Mouse (Mus musculus): ENCODE data around the gene Cd86. TPM values are rescaled to one million over a fixed set of nuclear protein-coding genes. Genes with fewer than 3 reads are reported as not detected.

The Cd86 gene
- polyA plus RNA-seq, 1 experiment from 2014 or later, result 2.3 TPM

- Histone ChIP-seq H3K9me3 (ENCODE audit: control insufficient read depth, low read length) (no peaks in the 10 kb centered on the region), H3K27me3 (replicated peaks; ENCODE audit: control insufficient read depth, insufficient read depth, low read length) (peaks cover 4% of the 10 kb centered on the region), H3K9ac (ENCODE audit: low read depth, low read length) (peak within 1 kb of the TSS; percentile 71), H3K4me1 (ENCODE audit: control insufficient read depth, insufficient read depth, low read length) (0 out of 2 replicates have a peak, but pooled peaks cover 3% of the 10 kb centered on the region), H3K4me3 (ENCODE audit: low read length) (peak within 1 kb of the TSS; percentile 59), H3K27ac (ENCODE audit: low read length) (0 out of 2 replicates have a peak within 1 kb of the TSS, but pooled peaks have one; percentile 10), H3K36me3 (ENCODE audit: control insufficient read depth, insufficient read depth, low read length) (no peaks in the 10 kb centered on the region), H3K4me2 (ENCODE audit: low read depth, low read length) (peak within 1 kb of the TSS; percentile 58)
- ATAC-seq, result peak; percentile 97
- 3% methylated on average over 40 of the region's 40 CpGs for WGBS
Observed at GRCm38 (mm10) chr16:36693818-36694413, 28.0 kb upstream of the Cd86 start, which contains the start of gene Ildr1. Gene Ildr1, plus strand, starts transcription at chr16:36693978.

GRCm38 (mm10) chr16:36691484-36691883 lies 25.6 kb upstream of the Cd86 start:
- no peak overlapping the region for H3K27ac ChIP-seq (ENCODE audit: low read length)

GRCm38 (mm10) chr16:36688076-36688475 lies 22.2 kb upstream of the Cd86 start:
- no peaks in the 10 kb centered on the region for H3K27me3 ChIP-seq (replicated peaks; ENCODE audit: control insufficient read depth, insufficient read depth, low read length)
- no peak overlapping the region for H3K27ac ChIP-seq (ENCODE audit: low read length)
- H3K4me2 ChIP-seq (ENCODE audit: low read depth, low read length), result no peak overlapping the region
- H3K9ac ChIP-seq (ENCODE audit: low read depth, low read length), result no peak overlapping the region
- no peak overlapping the region for H3K4me3 ChIP-seq (ENCODE audit: low read length)
- no peaks in the 10 kb centered on the region for H3K36me3 ChIP-seq (ENCODE audit: control insufficient read depth, insufficient read depth, low read length)
- WGBS, result 86% methylated on average over 2 of the region's 2 CpGs
- H3K9me3 ChIP-seq (ENCODE audit: control insufficient read depth, low read length), result no peaks in the 10 kb centered on the region
- ATAC-seq, result no peak
- 0 out of 2 replicates have a peak, but pooled peaks cover 2% of the 10 kb centered on the region for H3K4me1 ChIP-seq (ENCODE audit: control insufficient read depth, insufficient read depth, low read length)

More at GRCm38 (mm10) chr16:36691484-36691883, 25.6 kb upstream of the Cd86 start:
- no peak for ATAC-seq
- 61% methylated on average over 3 of the region's 3 CpGs for WGBS
- Histone ChIP-seq H3K9me3 (ENCODE audit: control insufficient read depth, low read length) (no peaks in the 10 kb centered on the region), H3K4me3 (ENCODE audit: low read length) (no peak overlapping the region), H3K27me3 (replicated peaks; ENCODE audit: control insufficient read depth, insufficient read depth, low read length) (peaks cover 4% of the 10 kb centered on the region), H3K4me1 (ENCODE audit: control insufficient read depth, insufficient read depth, low read length) (0 out of 2 replicates have a peak, but pooled peaks cover 3% of the 10 kb centered on the region), H3K36me3 (ENCODE audit: control insufficient read depth, insufficient read depth, low read length) (no peaks in the 10 kb centered on the region), H3K4me2 (ENCODE audit: low read depth, low read length) (no peak overlapping the region), H3K9ac (ENCODE audit: low read depth, low read length) (no peak overlapping the region)

- H3K4me2 ChIP-seq (ENCODE audit: low read depth, low read length), result no peak overlapping the region
- no peak overlapping the region for H3K4me3 ChIP-seq (ENCODE audit: low read length)
- no peaks in the 10 kb centered on the region for H3K4me1 ChIP-seq (ENCODE audit: control insufficient read depth, insufficient read depth, low read length)
- WGBS, result 71% methylated on average over 6 of the region's 6 CpGs
- no peak overlapping the region for H3K27ac ChIP-seq (ENCODE audit: low read length)
- no peaks in the 10 kb centered on the region for H3K36me3 ChIP-seq (ENCODE audit: control insufficient read depth, insufficient read depth, low read length)
- no peaks in the 10 kb centered on the region for H3K27me3 ChIP-seq (replicated peaks; ENCODE audit: control insufficient read depth, insufficient read depth, low read length)
- no peaks in the 10 kb centered on the region for H3K9me3 ChIP-seq (ENCODE audit: control insufficient read depth, low read length)
- ATAC-seq, result no peak
- H3K9ac ChIP-seq (ENCODE audit: low read depth, low read length), result no peak overlapping the region
Observed at GRCm38 (mm10) chr16:36684325-36684918, 18.5 kb upstream of the Cd86 start.

GRCm38 (mm10) chr16:36681829-36682228 lies 15.9 kb upstream of the Cd86 start:
- Histone ChIP-seq H3K4me1 (ENCODE audit: control insufficient read depth, insufficient read depth, low read length) (no peaks in the 10 kb centered on the region), H3K27ac (ENCODE audit: low read length) (no peak overlapping the region), H3K36me3 (ENCODE audit: control insufficient read depth, insufficient read depth, low read length) (no peaks in the 10 kb centered on the region), H3K9ac (ENCODE audit: low read depth, low read length) (no peak overlapping the region), H3K4me2 (ENCODE audit: low read depth, low read length) (no peak overlapping the region), H3K4me3 (ENCODE audit: low read length) (no peak overlapping the region), H3K9me3 (ENCODE audit: control insufficient read depth, low read length) (no peaks in the 10 kb centered on the region), H3K27me3 (replicated peaks; ENCODE audit: control insufficient read depth, insufficient read depth, low read length) (no peaks in the 10 kb centered on the region)
- ATAC-seq, result no peak
- WGBS, result 90% methylated on average over 3 of the region's 3 CpGs

GRCm38 (mm10) chr16:36675902-36676301 lies 10.0 kb upstream of the Cd86 start:
- Histone ChIP-seq H3K4me1 (ENCODE audit: control insufficient read depth, insufficient read depth, low read length) (no peaks in the 10 kb centered on the region), H3K4me2 (ENCODE audit: low read depth, low read length) (no peak overlapping the region), H3K9me3 (ENCODE audit: control insufficient read depth, low read length) (no peaks in the 10 kb centered on the region), H3K27ac (ENCODE audit: low read length) (no peak overlapping the region), H3K9ac (ENCODE audit: low read depth, low read length) (no peak overlapping the region), H3K36me3 (ENCODE audit: control insufficient read depth, insufficient read depth, low read length) (no peaks in the 10 kb centered on the region), H3K4me3 (ENCODE audit: low read length) (no peak overlapping the region), H3K27me3 (replicated peaks; ENCODE audit: control insufficient read depth, insufficient read depth, low read length) (no peaks in the 10 kb centered on the region)
- ATAC-seq, result no peak
- WGBS, result 93% methylated on average over 2 of the region's 2 CpGs

- no peaks in the 10 kb centered on the region for H3K27me3 ChIP-seq (replicated peaks; ENCODE audit: control insufficient read depth, insufficient read depth, low read length)
- ATAC-seq, result no peak
- no peaks in the 10 kb centered on the region for H3K9me3 ChIP-seq (ENCODE audit: control insufficient read depth, low read length)
- no peaks in the 10 kb centered on the region for H3K36me3 ChIP-seq (ENCODE audit: control insufficient read depth, insufficient read depth, low read length)
- no peak overlapping the region for H3K4me2 ChIP-seq (ENCODE audit: low read depth, low read length)
- no peaks in the 10 kb centered on the region for H3K4me1 ChIP-seq (ENCODE audit: control insufficient read depth, insufficient read depth, low read length)
- no peak overlapping the region for H3K4me3 ChIP-seq (ENCODE audit: low read length)
- H3K9ac ChIP-seq (ENCODE audit: low read depth, low read length), result no peak overlapping the region
- no peak overlapping the region for H3K27ac ChIP-seq (ENCODE audit: low read length)
- WGBS, result 36% methylated on average over 2 of the region's 2 CpGs
Observed at GRCm38 (mm10) chr16:36675304-36675703, 9.4 kb upstream of the Cd86 start.

GRCm38 (mm10) chr16:36674457-36675204 lies 8.8 kb upstream of the Cd86 start:
- Histone ChIP-seq H3K9me3 (ENCODE audit: control insufficient read depth, low read length) (no peaks in the 10 kb centered on the region), H3K27ac (ENCODE audit: low read length) (no peak overlapping the region), H3K27me3 (replicated peaks; ENCODE audit: control insufficient read depth, insufficient read depth, low read length) (no peaks in the 10 kb centered on the region), H3K4me3 (ENCODE audit: low read length) (no peak overlapping the region), H3K9ac (ENCODE audit: low read depth, low read length) (no peak overlapping the region), H3K36me3 (ENCODE audit: control insufficient read depth, insufficient read depth, low read length) (no peaks in the 10 kb centered on the region), H3K4me2 (ENCODE audit: low read depth, low read length) (no peak overlapping the region), H3K4me1 (ENCODE audit: control insufficient read depth, insufficient read depth, low read length) (no peaks in the 10 kb centered on the region)
- ATAC-seq, result no peak
- 68% methylated on average over 7 of the region's 7 CpGs for WGBS

GRCm38 (mm10) chr16:36673196-36673595 lies 7.3 kb upstream of the Cd86 start:
- WGBS, result 77% methylated on average over 4 of the region's 4 CpGs
- no peak overlapping the region for H3K4me3 ChIP-seq (ENCODE audit: low read length)

More at GRCm38 (mm10) chr16:36673196-36673595, 7.3 kb upstream of the Cd86 start:
- no peak overlapping the region for H3K27ac ChIP-seq (ENCODE audit: low read length)
- H3K9me3 ChIP-seq (ENCODE audit: control insufficient read depth, low read length), result no peaks in the 10 kb centered on the region
- H3K4me1 ChIP-seq (ENCODE audit: control insufficient read depth, insufficient read depth, low read length), result no peaks in the 10 kb centered on the region
- no peaks in the 10 kb centered on the region for H3K27me3 ChIP-seq (replicated peaks; ENCODE audit: control insufficient read depth, insufficient read depth, low read length)
- no peaks in the 10 kb centered on the region for H3K36me3 ChIP-seq (ENCODE audit: control insufficient read depth, insufficient read depth, low read length)
- no peak overlapping the region for H3K4me2 ChIP-seq (ENCODE audit: low read depth, low read length)
- ATAC-seq, result no peak
- no peak overlapping the region for H3K9ac ChIP-seq (ENCODE audit: low read depth, low read length)

All from intestine, embryonic 16.5 days (tissue).